Mouse (Mus musculus) ES-E14 (cell line): ENCODE data around the gene Rab7. TPM values are rescaled to one million over a fixed set of nuclear protein-coding genes. Genes with fewer than 3 reads are reported as not detected.

Source experiments
- DNase-seq: peaks from one replicate; pipeline ENCODE4 v3.0.0-alpha.2; 2013; ENCODE audit warnings: low read depth, low spot score
- H3K27ac ChIP-seq: 2 replicates; pipeline ENCODE4 v1.5.1; 2012; ENCODE audit warnings: low read depth, mild to moderate bottlenecking, low read length, moderate library complexity, mixed read lengths; ENCODE audit not compliant: poor library complexity, insufficient read depth, severe bottlenecking
- H3K36me3 ChIP-seq: 2 replicates; pipeline ENCODE4 v1.6.1; 2012; ENCODE audit warnings: mild to moderate bottlenecking, low read length, moderate library complexity, mixed read lengths; ENCODE audit not compliant: control insufficient read depth, poor library complexity, insufficient read depth, severe bottlenecking
- H3K4me1 ChIP-seq, 2 experiments: fragments of 150-350 bp in 1 of 2; sonication (generic) in 1 of 2; 2 replicates each; pipeline ENCODE4 v1.6.1; 2012; ENCODE audit warnings: low read length in 2 of 2, mild to moderate bottlenecking in 1 of 2, mixed read lengths in 1 of 2; ENCODE audit not compliant: control insufficient read depth in 2 of 2, insufficient read depth in 2 of 2, poor library complexity in 1 of 2
- H3K4me3 ChIP-seq, 2 experiments: fragments of 150-350 bp in 1 of 2; sonication (generic) in 1 of 2; 2 replicates each; pipeline ENCODE4 v1.5.1; 2012; ENCODE audit warnings: low read length in 2 of 2, low read depth in 1 of 2, mild to moderate bottlenecking in 1 of 2, mixed read lengths in 1 of 2; ENCODE audit not compliant: insufficient read depth in 1 of 2, poor library complexity in 1 of 2, severe bottlenecking in 1 of 2
- H3K9ac ChIP-seq: 2 replicates; pipeline ENCODE4 v1.6.1; 2012; ENCODE audit warnings: low read depth, mild to moderate bottlenecking, low read length, mixed read lengths; ENCODE audit not compliant: poor library complexity, insufficient read depth, severe bottlenecking
- H3K9me3 ChIP-seq: fragments of 150-350 bp; sonication (generic); 2 replicates; pipeline ENCODE4 v1.6.1; 2012; ENCODE audit warnings: low read depth, mild to moderate bottlenecking, low read length; ENCODE audit not compliant: control insufficient read depth, insufficient read depth
- CHD2 ChIP-seq: IDR thresholded peaks from 2 replicates; pipeline ENCODE4 v1.6.1; 2014; ENCODE audit warnings: mild to moderate bottlenecking, low read depth, low read length, inconsistent platforms
- HCFC1 ChIP-seq: IDR thresholded peaks from 2 replicates; pipeline ENCODE4 v1.6.1; 2012; ENCODE audit warnings: low read length, inconsistent platforms, borderline replicate concordance; ENCODE audit not compliant: insufficient read depth
- MAFK ChIP-seq: IDR thresholded peaks from 2 replicates; pipeline ENCODE4 v1.6.1; 2014; ENCODE audit warnings: mild to moderate bottlenecking, low read depth, low read length, inconsistent platforms; ENCODE audit not compliant: insufficient read depth
- ZC3H11A ChIP-seq: IDR thresholded peaks from 2 replicates; pipeline ENCODE4 v1.6.1; 2012; ENCODE audit warnings: low read depth, mild to moderate bottlenecking, inconsistent platforms, low read length, borderline replicate concordance
- ZNF384 ChIP-seq: IDR thresholded peaks from 2 replicates; pipeline ENCODE4 v1.6.1; 2012; ENCODE audit warnings: low read depth, low read length, inconsistent platforms
- in situ Hi-C, 2 experiments: fragments of 600-800 bp; cut with MboI; formaldehyde crosslinking; loops; one replicate each; pipeline ENCODE4 v1.15.1; 2025; ENCODE audit warnings: low sequenced_read_pairs in 2 of 2, inconsistent platforms in 1 of 2; ENCODE audit not compliant: unreplicated experiment in 2 of 2
- total RNA-seq: library from RNA; depleted of rRNA; stranded (reverse); fragments of 300-350 nt; gene quantifications from 2 replicates; pipeline ENCODE4 v1.2.3, GENCODE M21; 2012

Gene Rab7
- total RNA-seq, 1 experiment: 56.2 TPM

GRCm38 (mm10) chr6:87996606-87997005 is 48.5 kb downstream of the Rab7 start:
- Histone ChIP-seq H3K9ac (no peak overlapping the region), H3K9me3 (no peaks in the 10 kb centered on the region), H3K4me1 (peaks cover 3 to 11% of the 10 kb centered on the region in 2 experiments; a peak in 3 of 4 replicates), H3K27ac (no peak overlapping the region), H3K36me3 (peaks cover 14% of the 10 kb centered on the region), H3K4me3 (no peak overlapping the region)
- no peak for DNase-seq
- in situ Hi-C loops: no loop called here
- TF ChIP-seq CHD2: no peak
- TF ChIP-seq MAFK: no peak
- no peak for TF ChIP-seq ZC3H11A
- no peak for TF ChIP-seq ZNF384
- no peak for TF ChIP-seq HCFC1

- no peak for DNase-seq
- Histone ChIP-seq H3K4me3 (no peak overlapping the region), H3K9ac (no peak overlapping the region), H3K4me1 (peaks cover 3 to 11% of the 10 kb centered on the region in 2 experiments; a peak in 3 of 4 replicates), H3K36me3 (peaks cover 10% of the 10 kb centered on the region), H3K9me3 (no peaks in the 10 kb centered on the region), H3K27ac (no peak overlapping the region)
- TF ChIP-seq HCFC1: no peak
- no peak for TF ChIP-seq MAFK
- TF ChIP-seq ZNF384: no peak
- no peak for TF ChIP-seq CHD2
- no peak for TF ChIP-seq ZC3H11A
- in situ Hi-C loops: no loop called here
Observed at GRCm38 (mm10) chr6:87995519-87995918, 49.6 kb downstream of the Rab7 start.

GRCm38 (mm10) chr6:87993790-87994571 is 51.1 kb downstream of the Rab7 start:
- in situ Hi-C loops: no loop called here
- Histone ChIP-seq H3K36me3 (peaks cover 4% of the 10 kb centered on the region; the same call in 1 of the 2 replicates), H3K4me1 (peaks cover 3 to 14% of the 10 kb centered on the region in 2 experiments; a peak in 3 of 4 replicates), H3K9me3 (no peaks in the 10 kb centered on the region), H3K4me3 (peak overlapping the region; percentile 40 to 45; a peak in 3 of 4 replicates), H3K9ac (peak overlapping the region; percentile 60), H3K27ac (peak overlapping the region; percentile 45)
- peak; percentile 80 for DNase-seq
- TF ChIP-seq ZNF384 (no peak), MAFK (no peak), HCFC1 (no peak), CHD2 (no peak), ZC3H11A (no peak)

GRCm38 (mm10) chr6:87992733-87993132 is 52.3 kb downstream of the Rab7 start:
- Histone ChIP-seq H3K27ac (no peak overlapping the region), H3K9ac (no peak overlapping the region; the same call in 1 of the 2 replicates), H3K4me3 (no peak overlapping the region), H3K9me3 (no peaks in the 10 kb centered on the region), H3K4me1 (peaks cover 3 to 14% of the 10 kb centered on the region in 2 experiments; a peak in 3 of 4 replicates), H3K36me3 (peaks cover 4% of the 10 kb centered on the region; the same call in 1 of the 2 replicates)
- in situ Hi-C loops: no loop called here
- TF ChIP-seq CHD2: no peak
- no peak for TF ChIP-seq ZC3H11A
- TF ChIP-seq ZNF384: no peak
- DNase-seq: no peak
